Mouse (Mus musculus) T-helper 1 cell (primary cell): Measurements from ENCODE around the gene Tmem274.
"Not testable (repeated sequence)": the region's sequence is repeated elsewhere in the genome, so short reads cannot be mapped to it uniquely, and the experiment has no call there.

Experiments used
- in situ Hi-C: fragments of 300-600 bp; cut with MboI, MseI; formaldehyde crosslinking; loops from one replicate; pipeline ENCODE4 v1.15.1; 2025; ENCODE audit warnings: high pct_unique_total_duplicates

Tmem274 gene

DNA sequence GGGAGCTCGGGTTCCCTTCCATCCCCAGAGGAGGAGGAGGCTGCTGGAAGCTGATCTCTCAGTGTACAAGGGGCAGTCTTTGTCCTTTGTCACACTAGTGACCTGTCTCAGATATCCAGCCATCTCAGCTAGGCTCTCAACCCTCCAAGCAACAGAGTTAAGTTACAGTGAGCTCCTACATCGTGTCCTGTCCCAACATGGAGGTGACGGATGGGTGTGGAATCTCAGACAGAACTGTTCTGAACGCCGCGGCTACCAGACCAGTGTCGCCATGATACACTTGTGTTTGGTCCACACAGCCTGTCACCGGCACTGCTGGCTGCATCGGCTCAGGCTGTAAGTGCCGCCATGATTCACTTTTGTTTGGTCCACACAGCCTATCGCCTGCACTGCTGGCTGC is at the start of gene Tmem274:
Gene Tmem274 (plus strand): TSS at position 301 of the 400 bp plus-strand sequence.
- in situ Hi-C loops = no loop called here

DNA sequence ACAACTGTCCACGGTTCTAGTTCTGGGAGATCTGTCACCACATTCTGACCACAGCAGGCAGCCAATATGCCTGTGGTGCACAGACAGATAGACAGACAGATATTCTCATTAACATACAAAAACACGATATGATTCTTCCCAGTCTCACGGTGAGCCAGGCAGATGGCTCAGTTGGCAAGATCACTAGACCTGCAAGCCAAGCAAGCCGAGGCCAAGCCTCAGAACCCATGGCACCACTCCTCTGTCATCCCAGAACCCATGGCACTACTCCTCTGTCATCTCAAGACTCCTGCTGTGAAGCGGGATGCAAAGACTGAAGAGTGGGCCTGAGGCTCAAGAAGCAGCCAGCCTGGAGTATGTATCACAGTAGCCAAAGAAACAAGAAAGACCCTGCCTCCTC is 47.6 kb upstream of the Tmem274 start:
- in situ Hi-C loops = no loop called here

DNA sequence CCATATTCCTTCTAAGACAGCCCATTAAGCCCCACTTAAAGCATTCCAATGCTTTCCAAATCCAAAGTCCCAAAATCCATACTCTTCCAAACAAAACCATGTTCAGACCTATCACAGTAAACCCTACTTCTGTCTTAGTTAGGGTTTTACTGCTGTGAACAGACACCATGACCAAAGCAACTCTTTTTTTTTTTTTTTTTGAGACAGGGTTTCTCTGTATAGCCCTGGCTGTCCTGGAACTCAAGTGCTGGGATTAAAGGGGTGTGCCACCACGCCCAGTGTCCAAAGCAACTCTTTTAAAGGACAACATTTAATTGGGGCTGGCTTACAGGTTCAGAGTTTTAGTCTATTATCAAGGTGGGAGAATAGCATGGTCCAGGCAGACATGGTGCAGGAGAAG is 45.3 kb upstream of the Tmem274 start:
- in situ Hi-C loops = not testable (repeated sequence)

GRCm38 (mm10) chr4:149440576-149440975 is 36.6 kb upstream of the Tmem274 start:
- in situ Hi-C loops = no loop called here

DNA sequence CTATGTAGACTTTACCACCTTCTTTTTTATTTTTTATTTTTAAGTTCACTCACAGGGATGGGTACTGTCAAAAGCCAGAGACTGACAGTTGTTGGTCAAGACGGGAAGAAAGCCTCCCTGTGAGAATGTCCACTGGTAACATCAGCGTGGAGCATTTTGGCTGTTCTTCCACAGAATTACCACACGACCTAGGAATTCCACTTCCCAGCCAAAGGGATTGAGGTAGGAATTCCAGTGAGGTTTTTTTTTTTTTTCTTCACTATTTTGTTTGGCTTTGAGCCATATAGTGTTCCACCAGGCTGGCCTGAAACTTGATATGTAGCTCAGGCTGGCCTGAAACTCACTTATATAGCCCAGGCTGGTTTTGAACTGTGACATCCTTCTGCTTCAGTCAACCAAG is 34.7 kb upstream of the Tmem274 start:
- in situ Hi-C loops = no loop called here

DNA sequence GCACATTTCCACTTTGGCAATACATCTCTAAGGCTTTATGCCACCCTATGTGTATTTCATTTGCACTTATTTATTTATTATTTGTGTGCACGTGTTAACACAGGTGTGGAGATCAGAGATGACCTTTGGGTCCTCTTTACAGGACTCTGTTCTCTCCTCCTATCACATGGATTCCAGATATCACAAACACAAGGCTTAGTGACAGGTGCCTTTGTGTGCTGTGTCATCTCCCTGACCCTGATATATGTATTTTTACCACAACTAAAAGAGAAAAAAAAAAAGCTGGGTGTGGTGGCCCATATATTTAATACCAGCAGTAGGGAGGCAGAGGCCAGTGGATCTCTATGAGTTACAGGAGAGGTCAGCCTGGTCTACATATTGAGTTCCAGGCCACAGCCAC is 32.7 kb upstream of the Tmem274 start:
- in situ Hi-C loops = no loop called here

GRCm38 (mm10) chr4:149444964-149445701 is 32.0 kb upstream of the Tmem274 start:
- in situ Hi-C loops = no loop called here

GRCm38 (mm10) chr4:149445868-149446267 is 31.3 kb upstream of the Tmem274 start:
- in situ Hi-C loops = no loop called here

GRCm38 (mm10) chr4:149446309-149446708 is 30.9 kb upstream of the Tmem274 start:
- in situ Hi-C loops = no loop called here

- in situ Hi-C loops = loop anchor here (10.0 kb wide), 1 partner anchor 306 kb away; no protein-coding TSS in a partner anchor
Observed at GRCm38 (mm10) chr4:149450636-149451035, 26.5 kb upstream of the Tmem274 start.

GRCm38 (mm10) chr4:149453656-149454055 is 23.5 kb upstream of the Tmem274 start:
- in situ Hi-C loops = loop anchor here (10.0 kb wide), 1 partner anchor 309 kb away; no protein-coding TSS in a partner anchor

DNA sequence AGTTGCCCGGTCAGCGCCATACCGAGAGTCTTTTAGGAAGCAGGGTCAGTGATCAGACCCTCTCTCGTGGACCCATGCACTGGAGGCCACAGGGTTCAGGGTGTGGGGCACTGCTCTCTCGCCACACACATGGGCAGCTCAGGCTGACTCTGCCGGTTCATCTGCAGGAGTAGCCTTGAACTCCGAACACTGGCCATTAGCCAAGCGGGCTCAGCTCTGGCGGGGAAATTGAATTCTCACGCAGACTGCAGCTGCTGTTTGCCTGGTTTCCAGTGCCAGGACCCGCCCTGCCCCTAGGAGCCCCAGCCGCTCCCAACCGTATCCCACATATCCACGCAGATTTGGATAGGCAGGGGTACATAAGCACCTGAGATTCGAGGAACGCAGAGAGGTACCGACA is 22.9 kb upstream of the Tmem274 start:
- in situ Hi-C loops = loop anchor here (10.0 kb wide), 1 partner anchor 309 kb away; no protein-coding TSS in a partner anchor

- in situ Hi-C loops = loop anchor here (10.0 kb wide), 1 partner anchor 310 kb away; no protein-coding TSS in a partner anchor
Observed at GRCm38 (mm10) chr4:149454879-149455278, 22.3 kb upstream of the Tmem274 start, which contains the start of gene Rbp7. Gene Rbp7, minus strand, starts transcription at chr4:149454978.

DNA sequence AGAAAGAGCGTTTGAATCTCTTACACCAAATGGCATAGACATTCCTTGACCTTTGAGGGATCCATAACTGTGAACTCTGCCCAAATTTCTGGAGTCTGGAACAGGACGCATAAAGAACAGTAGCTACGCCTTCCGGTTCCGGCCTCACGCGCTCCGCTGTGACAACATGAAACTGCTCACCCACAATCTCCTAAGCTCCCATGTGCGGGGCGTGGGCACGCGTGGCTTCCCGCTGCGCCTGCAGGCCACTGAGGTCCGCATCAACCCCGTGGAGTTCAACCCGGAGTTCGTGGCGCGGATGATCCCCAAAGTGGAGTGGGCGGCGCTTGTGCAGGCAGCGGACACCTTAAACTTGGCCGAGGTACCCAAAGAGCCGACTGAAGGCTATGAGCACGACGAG is 20.0 kb upstream of the Tmem274 start:
- in situ Hi-C loops = loop anchor here (10.0 kb wide), 1 partner anchor 312 kb away; no protein-coding TSS in a partner anchor

GRCm38 (mm10) chr4:149457831-149458430 is 19.2 kb upstream of the Tmem274 start:
- in situ Hi-C loops = loop anchor here (10.0 kb wide), 1 partner anchor 313 kb away; no protein-coding TSS in a partner anchor

DNA sequence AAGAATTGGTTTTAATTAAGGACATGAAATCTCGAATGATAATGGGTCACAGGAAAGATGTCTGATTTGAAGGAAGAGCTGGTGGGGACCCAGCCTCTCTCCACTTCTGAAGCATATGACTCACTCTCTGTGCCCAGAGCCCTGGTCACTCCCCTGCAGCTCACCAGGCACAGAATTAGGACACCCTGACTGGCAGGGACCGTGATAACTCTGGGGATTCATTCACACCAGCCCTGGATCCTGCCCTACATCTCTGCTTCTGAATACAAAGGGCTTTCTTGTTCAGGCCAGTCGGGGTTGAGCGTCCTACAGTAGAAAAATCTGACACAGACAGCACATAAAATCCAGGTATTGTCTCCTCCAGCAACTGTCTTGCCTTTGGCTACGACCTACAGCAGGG is 18.7 kb upstream of the Tmem274 start:
- in situ Hi-C loops = loop anchor here (10.0 kb wide), 1 partner anchor 314 kb away; no protein-coding TSS in a partner anchor

DNA sequence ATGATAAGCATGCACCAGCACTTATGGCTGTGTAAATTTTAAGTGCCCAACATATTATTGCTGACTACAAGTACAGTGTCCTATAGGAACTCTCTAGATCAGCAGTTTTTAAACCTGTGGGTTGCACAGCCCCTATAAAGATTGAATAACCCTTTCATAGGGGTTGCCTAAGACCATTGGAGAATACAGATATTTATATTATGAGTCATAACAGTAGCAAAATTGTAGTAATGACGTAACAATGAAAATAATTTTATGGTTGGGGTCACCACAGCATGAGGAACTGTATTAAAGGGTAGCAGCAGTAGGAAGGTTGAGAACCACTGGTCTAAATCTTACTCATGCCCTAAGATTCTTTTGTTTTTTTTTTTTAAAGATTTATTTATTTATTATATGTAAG is 17.8 kb upstream of the Tmem274 start:
- in situ Hi-C loops = loop anchor here (10.0 kb wide), 1 partner anchor 315 kb away; no protein-coding TSS in a partner anchor

DNA sequence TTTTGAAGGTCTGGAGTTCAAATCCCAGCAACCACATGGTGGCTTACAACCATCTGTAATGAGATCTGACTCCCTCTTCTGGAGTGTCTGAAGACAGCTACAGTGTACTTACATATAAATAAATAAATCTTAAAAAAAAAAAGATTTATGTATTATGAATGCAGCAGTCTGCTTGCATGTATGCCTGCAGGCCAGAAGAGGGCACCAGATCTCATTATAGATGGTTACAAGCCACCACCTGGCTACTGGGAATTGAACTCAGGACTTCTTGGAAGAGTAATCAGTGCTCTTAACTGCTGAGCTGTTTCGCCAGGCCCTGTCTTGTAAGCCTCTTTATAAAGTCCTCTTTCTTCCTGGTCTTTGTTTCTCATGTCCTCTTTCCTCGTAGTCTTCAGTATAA is 16.7 kb upstream of the Tmem274 start:
- in situ Hi-C loops = loop anchor here (5.0 kb wide), 1 partner anchor 87 kb away; no protein-coding TSS in a partner anchor

- in situ Hi-C loops = loop anchor here (5.0 kb wide), 1 partner anchor 86 kb away; no protein-coding TSS in a partner anchor
Observed at GRCm38 (mm10) chr4:149461579-149462304, 15.4 kb upstream of the Tmem274 start.

DNA sequence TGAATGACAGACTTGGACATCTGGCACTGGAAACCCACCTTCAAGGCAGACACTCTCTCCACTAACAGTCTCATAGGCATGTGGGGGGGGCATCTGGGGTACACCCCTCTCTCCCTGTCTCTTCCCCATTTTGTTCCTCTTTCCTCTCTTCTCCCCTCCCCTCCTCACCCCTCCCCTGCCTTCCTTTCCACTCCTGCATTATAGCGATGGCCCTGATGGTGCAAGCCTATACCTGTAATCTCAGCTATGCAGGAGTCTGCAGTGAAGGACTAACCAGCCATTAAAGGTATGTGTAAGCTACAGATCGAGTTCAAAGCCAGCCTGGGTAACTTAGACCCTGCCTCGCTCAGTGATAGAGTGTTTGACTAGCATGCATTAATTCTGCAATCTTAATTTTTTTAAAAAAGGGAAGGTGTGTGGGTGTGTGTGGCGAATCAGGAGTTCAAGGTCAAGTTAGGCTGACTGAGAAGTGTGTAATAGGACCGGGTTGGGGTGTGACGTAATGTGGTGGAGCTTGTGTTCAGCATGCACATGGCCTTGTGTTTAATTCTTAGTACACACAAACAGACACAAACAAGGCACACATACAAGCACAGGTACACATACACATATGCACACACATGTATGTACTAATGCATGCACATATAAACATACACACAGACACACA is 14.7 kb upstream of the Tmem274 start:
- in situ Hi-C loops = loop anchor here (5.0 kb wide), 1 partner anchor 85 kb away; no protein-coding TSS in a partner anchor

DNA sequence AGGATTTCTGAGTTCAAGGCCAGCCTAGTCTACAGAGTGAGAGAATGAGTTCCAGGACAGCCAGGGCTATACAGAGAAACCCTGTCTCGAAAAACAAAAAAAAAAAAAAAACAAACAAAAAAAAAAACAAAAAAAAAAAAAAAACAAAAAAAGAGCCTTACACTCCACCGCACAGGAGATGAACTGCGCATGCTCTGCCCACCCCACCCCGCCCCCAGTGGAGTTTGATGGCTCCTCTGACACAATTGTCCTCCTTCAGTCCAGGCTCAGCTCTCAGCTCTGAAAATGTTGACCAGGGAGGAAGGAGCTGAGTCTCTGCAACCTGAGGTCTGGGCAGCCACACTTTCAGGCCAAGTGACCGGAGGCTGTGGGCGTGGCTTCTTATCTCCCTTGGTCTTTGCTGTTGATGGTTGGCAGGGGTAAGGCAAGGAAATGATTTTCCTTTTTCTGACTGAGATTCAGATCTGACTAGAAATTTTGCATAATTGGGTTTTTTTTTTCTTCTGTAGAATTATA is 13.7 kb upstream of the Tmem274 start:
- in situ Hi-C loops = loop anchor here (5.0 kb wide), 1 partner anchor 84 kb away; no protein-coding TSS in a partner anchor
